Mouse (Mus musculus): ENCODE measurements around the gene Rhob.

Rhob gene

DNA sequence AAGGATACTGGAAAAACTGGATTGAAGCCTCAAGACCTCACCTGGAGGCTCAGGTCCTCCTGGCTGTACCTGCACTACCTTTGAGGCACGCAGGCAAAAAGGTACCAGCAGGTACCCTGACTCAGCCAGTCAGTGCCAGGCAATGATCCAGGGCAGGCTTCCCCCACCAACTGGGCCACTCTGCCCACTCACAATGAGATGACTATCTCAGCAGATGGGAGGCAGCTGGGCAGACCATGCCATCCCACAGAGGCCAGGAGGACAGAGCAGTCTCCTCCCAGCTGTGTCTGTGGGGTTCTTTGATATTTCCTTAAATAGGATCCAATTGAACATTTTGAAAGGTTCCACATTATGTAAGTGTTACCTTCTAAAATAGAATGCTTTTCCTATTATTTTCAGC is 49.8 kb downstream of the Rhob start:
- in situ Hi-C loops (cut with MboI, MseI) = no loop called here

Measured in T-helper 1 cell (primary cell).